Mouse (Mus musculus) NIH3T3 (cell line): ENCODE data around the gene Gm49673.
"Not testable (repeated sequence)": the region's sequence is repeated elsewhere in the genome, so short reads cannot be mapped to it uniquely, and the experiment has no call there.

Experiments
- DNase-seq: peaks from one replicate; pipeline ENCODE4 v3.0.0-alpha.2; 2012; ENCODE audit warnings: low read depth

Gene Gm49673

DNA sequence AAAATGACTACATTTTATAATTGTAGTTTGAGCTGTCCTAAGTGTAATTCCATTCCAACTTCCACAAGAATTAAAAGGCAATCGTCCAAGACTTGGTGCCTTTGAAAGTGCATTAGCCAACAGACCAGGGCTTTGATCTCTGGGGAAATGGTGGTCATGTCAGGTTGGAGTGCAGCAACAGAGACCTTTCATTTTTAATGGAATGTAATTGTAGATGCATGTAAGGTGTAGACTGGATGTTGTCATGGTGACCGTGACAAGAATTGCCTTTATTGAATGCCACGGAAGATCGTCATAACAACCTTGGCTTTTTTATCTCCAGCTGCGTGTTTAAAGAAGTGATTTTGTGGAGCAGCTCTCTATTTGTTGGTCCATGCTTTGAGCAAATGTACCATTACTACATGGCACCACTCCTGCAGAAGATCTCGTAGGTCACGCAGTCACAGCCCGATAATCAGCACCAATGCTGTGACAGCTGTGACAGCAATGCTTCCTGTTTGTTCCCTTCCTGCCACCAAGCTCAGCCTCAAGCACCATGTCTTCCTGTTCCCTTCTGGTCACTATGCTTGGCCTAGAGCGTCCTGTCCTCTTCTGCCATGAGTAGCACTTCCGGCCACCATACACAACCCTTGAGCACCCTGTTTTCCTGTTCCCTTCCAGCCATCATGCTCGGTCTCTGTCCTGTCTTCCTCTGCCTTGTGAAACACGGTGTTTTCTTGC lies 107.5 kb downstream of the Gm49673 start:
- DNase-seq, result not testable (repeated sequence)

DNA sequence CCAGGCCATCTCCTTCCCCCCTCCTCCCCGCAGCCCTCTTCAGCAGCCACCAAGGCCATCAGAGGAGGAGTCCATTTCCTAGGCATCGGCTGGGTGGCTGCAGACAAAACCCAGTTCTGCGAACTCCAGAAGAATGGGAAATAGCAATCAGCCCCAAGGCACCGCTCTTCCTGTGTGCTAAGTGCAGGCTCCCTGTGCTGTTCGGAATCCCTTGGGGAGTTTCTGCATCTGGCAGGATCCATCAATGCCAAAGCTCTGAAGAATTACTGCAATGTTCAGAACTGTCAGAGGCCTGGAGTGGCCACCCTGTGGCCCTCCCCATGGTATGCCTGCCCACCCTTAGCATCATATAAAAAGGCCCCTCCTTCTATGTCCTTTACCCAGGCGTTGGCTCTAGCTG lies 110.6 kb downstream of the Gm49673 start:
- DNase-seq, result not testable (repeated sequence)
